Mouse (Mus musculus) regulatory T cell (primary cell): ENCODE measurements around the gene Prkg1.
"Not testable (repeated sequence)": the region's sequence is repeated elsewhere in the genome, so short reads cannot be mapped to it uniquely, and the experiment has no call there.

Source experiments
- in situ Hi-C: fragments of 300-600 bp; cut with MboI, MseI; formaldehyde crosslinking; loops from one replicate; pipeline ENCODE4 v1.15.1; 2025; ENCODE audit warnings: high pct_unique_total_duplicates

The Prkg1 gene

GRCm38 (mm10) chr19:31304760-31305159 lies 460.1 kb downstream of the Prkg1 start:
- in situ Hi-C loops, result no loop called here

GRCm38 (mm10) chr19:31291231-31291630 lies 473.6 kb downstream of the Prkg1 start:
- in situ Hi-C loops, result loop anchor here (10.0 kb wide), 1 partner anchor 146 kb away; no protein-coding TSS in a partner anchor

GRCm38 (mm10) chr19:31284581-31284980 lies 480.3 kb downstream of the Prkg1 start:
- in situ Hi-C loops, result no loop called here

- in situ Hi-C loops, result no loop called here
These were observed 480.7 kb downstream of the Prkg1 start for GRCm38 (mm10) chr19:31284126-31284525.

- in situ Hi-C loops, result no loop called here
These were observed 481.2 kb downstream of the Prkg1 start for GRCm38 (mm10) chr19:31283617-31284016.

GRCm38 (mm10) chr19:31279797-31280486 lies 484.9 kb downstream of the Prkg1 start:
- in situ Hi-C loops, result no loop called here

- in situ Hi-C loops, result loop anchor here (5.0 to 10.0 kb wide), 2 partner anchors 75 to 418 kb away; no protein-coding TSS in a partner anchor
These were observed 502.4 kb downstream of the Prkg1 start for GRCm38 (mm10) chr19:31262438-31262837.

- in situ Hi-C loops, result loop anchor here (5.0 to 10.0 kb wide), 2 partner anchors 73 to 416 kb away; no protein-coding TSS in a partner anchor
These were observed 504.3 kb downstream of the Prkg1 start for GRCm38 (mm10) chr19:31260494-31260893.

- in situ Hi-C loops, result no loop called here
These were observed 509.1 kb downstream of the Prkg1 start for GRCm38 (mm10) chr19:31255780-31256179.

GRCm38 (mm10) chr19:31232410-31232809 lies 532.4 kb downstream of the Prkg1 start:
- in situ Hi-C loops, result no loop called here

- in situ Hi-C loops, result no loop called here
These were observed 536.4 kb downstream of the Prkg1 start for GRCm38 (mm10) chr19:31228385-31228784.

GRCm38 (mm10) chr19:31223457-31223856 lies 541.4 kb downstream of the Prkg1 start:
- in situ Hi-C loops, result no loop called here

GRCm38 (mm10) chr19:31219261-31219660 lies 545.6 kb downstream of the Prkg1 start:
- in situ Hi-C loops, result not testable (repeated sequence)

- in situ Hi-C loops, result no loop called here
These were observed 554.0 kb downstream of the Prkg1 start for GRCm38 (mm10) chr19:31210850-31211249.

- in situ Hi-C loops, result no loop called here
These were observed 554.4 kb downstream of the Prkg1 start for GRCm38 (mm10) chr19:31210449-31210848.

GRCm38 (mm10) chr19:31199583-31199982 lies 565.2 kb downstream of the Prkg1 start:
- in situ Hi-C loops, result loop anchor here (5.0 kb wide), 1 partner anchor 117 kb away; the partner anchor contains the start of gene Cstf2t

GRCm38 (mm10) chr19:31198461-31198860 lies 566.4 kb downstream of the Prkg1 start:
- in situ Hi-C loops, result loop anchor here (5.0 kb wide), 1 partner anchor 116 kb away; the partner anchor contains the start of gene Cstf2t

- in situ Hi-C loops, result loop anchor here (5.0 kb wide), 1 partner anchor 115 kb away; the partner anchor contains the start of gene Cstf2t
These were observed 567.8 kb downstream of the Prkg1 start for GRCm38 (mm10) chr19:31197076-31197475.

GRCm38 (mm10) chr19:31188559-31189218 lies 576.1 kb downstream of the Prkg1 start:
- in situ Hi-C loops, result loop anchor here (5.0 kb wide), 1 partner anchor 74 kb away; no protein-coding TSS in a partner anchor

GRCm38 (mm10) chr19:31180757-31181156 lies 584.1 kb downstream of the Prkg1 start:
- in situ Hi-C loops, result no loop called here

- in situ Hi-C loops, result no loop called here
These were observed 587.4 kb downstream of the Prkg1 start for GRCm38 (mm10) chr19:31177279-31177922.

- in situ Hi-C loops, result no loop called here
These were observed 593.8 kb downstream of the Prkg1 start for GRCm38 (mm10) chr19:31170985-31171384.
